Mouse (Mus musculus): ENCODE measurements at regions not wholly inside any gene's neighbourhood (a gene's known extent, or its start where the extent isn't known, plus 50 kb on each side); places are given as distances from the start of the nearest gene placed in this dataset.

DNA sequence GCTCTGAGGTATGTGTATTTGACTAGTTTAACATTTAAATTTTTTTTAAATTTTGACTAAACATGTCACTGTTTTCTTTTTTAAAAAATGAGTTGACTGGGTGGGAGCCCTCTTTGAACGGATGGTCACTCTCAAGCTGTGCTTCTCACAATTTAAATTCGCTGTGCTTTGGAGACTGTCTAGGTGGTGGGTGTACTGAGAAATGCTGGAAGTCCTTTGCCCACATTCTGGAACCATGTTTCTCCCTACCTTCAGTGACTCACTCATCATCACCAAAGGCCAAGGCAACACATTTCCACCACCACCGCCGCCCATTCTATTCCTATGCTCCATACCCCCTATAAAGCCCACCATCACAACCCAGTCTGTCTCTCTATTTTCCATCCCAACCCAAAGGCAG lies 213.8 kb downstream of the Abcc12 start:
- no peak for TF ChIP-seq CTCF (IDR thresholded peaks at IDR 0.05; ENCODE audit: insufficient read depth, low read length)
- no peak for TF ChIP-seq POLR2A (IDR thresholded peaks at IDR 0.05; ENCODE audit: borderline replicate concordance, extremely low read depth, low read depth, low read length)
